Mouse (Mus musculus): Measurements from ENCODE around the gene Gk5.
"Not testable (repeated sequence)": the region's sequence is repeated elsewhere in the genome, so short reads cannot be mapped to it uniquely, and the experiment has no call there.

DNA sequence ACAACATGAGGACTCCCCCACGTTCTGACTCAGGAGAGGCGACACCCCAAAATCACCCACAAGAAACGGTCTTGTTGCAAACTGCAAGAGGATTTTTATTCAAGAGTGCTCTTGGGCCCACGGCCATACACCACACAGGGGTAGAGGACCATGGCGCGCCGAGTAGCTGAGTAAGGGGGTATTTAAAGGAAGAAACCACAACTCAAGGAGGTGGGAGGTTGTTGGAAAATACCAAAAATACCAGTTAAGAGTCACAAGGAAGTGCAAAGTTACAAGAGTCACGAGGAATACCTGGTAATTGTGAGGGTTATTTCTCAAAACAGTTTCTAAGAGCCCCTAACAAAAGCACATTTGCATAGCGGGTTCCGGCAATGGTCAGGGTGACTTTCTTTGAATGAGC is 26.5 kb upstream of the Gk5 start:
- not testable (repeated sequence) for TF ChIP-seq CTCF (conservative IDR thresholded peaks at IDR 0.05; ENCODE audit: low read length); NANOG (IDR thresholded peaks at IDR 0.05; ENCODE audit: borderline replicate concordance, low read length)

Measured in E14TG2a.4 (cell line).